Mouse (Mus musculus) hindbrain, embryonic 11.5 days (tissue): ENCODE results near the gene Slc28a1. TPM values are rescaled to one million over a fixed set of nuclear protein-coding genes. Genes with fewer than 3 reads are reported as not detected.
"Not testable (repeated sequence)": the region's sequence is repeated elsewhere in the genome, so short reads cannot be mapped to it uniquely, and the experiment has no call there.

Experiments
- ATAC-seq: fragments of 200-750 bp; cut with Nextera tagmentation; 2 replicates; pipeline ENCODE4 v1.8.0; 2017; ENCODE audit warnings: mild to moderate bottlenecking, moderate TSS enrichment, moderate library complexity; ENCODE audit not compliant: low FRiP score
- DNase-seq: peaks from one replicate; pipeline ENCODE4 v3.0.0-alpha.2; 2015; ENCODE audit warnings: low spot score
- H3K27ac ChIP-seq: fragments of 300-500 bp; sonication (generic); 2 replicates; pipeline ENCODE4 v1.5.1; 2014; ENCODE audit warnings: mild to moderate bottlenecking, low read depth, low read length
- H3K27me3 ChIP-seq: fragments of 300-500 bp; sonication (generic); 2 replicates; pipeline ENCODE4 v1.6.1; 2014; ENCODE audit warnings: mild to moderate bottlenecking, low read length, moderate library complexity, mixed read lengths; ENCODE audit not compliant: control insufficient read depth, insufficient read depth
- H3K36me3 ChIP-seq: fragments of 300-500 bp; sonication (generic); 2 replicates; pipeline ENCODE4 v1.6.1; 2014; ENCODE audit warnings: mild to moderate bottlenecking, low read length, moderate library complexity, mixed read lengths; ENCODE audit not compliant: control insufficient read depth, insufficient read depth
- H3K4me1 ChIP-seq: fragments of 300-500 bp; sonication (generic); replicated peaks from 2 replicates; pipeline ENCODE4 v1.6.1; 2014; ENCODE audit warnings: low read length, mixed read lengths; ENCODE audit not compliant: control insufficient read depth, insufficient read depth
- H3K4me2 ChIP-seq: fragments of 300-500 bp; sonication (generic); replicated peaks from 2 replicates; pipeline ENCODE4 v1.6.1; 2014; ENCODE audit warnings: mild to moderate bottlenecking, low read depth, low read length
- H3K4me3 ChIP-seq: fragments of 300-500 bp; sonication (generic); 2 replicates; pipeline ENCODE4 v1.5.1; 2014; ENCODE audit warnings: low read depth, low read length
- H3K9ac ChIP-seq: fragments of 300-500 bp; sonication (generic); 2 replicates; pipeline ENCODE4 v1.6.1; 2014; ENCODE audit warnings: low read depth, low read length
- H3K9me3 ChIP-seq: fragments of 300-500 bp; sonication (generic); 2 replicates; pipeline ENCODE4 v1.6.1; 2016; ENCODE audit warnings: low read length; ENCODE audit not compliant: control insufficient read depth
- WGBS: fragments of 180-500 bp; shearing (Covaris S2); extraction: QIAGEN DNeasy Blood & Tissue Kit; methylation state at CpG from one replicate; pipeline ENCODE4 v1.1.7; 2014; 5-methylcytosine and 5-hydroxymethylcytosine counted together
- polyA plus RNA-seq: library from polyadenylated mRNA; unstranded; fragments of >200 nt; fragmentation: Nextera tagmentation; extraction: Ambion mirVana; gene quantifications from 2 replicates; pipeline ENCODE4 v1.2.1, GENCODE M21; 2014

The Slc28a1 gene
- polyA plus RNA-seq, 1 experiment from 2014 or later, result not detected

GRCm38 (mm10) chr7:81202389-81202788, 87.8 kb downstream of the Slc28a1 start:
- Histone ChIP-seq H3K36me3 (no peaks in the 10 kb centered on the region), H3K4me2 (no peak overlapping the region), H3K27me3 (no peaks in the 10 kb centered on the region), H3K4me1 (peaks cover 3% of the 10 kb centered on the region; the same call in 1 of the 2 replicates), H3K27ac (no peak overlapping the region), H3K9me3 (no peaks in the 10 kb centered on the region), H3K9ac (no peak overlapping the region), H3K4me3 (no peak overlapping the region)
- 63% methylated on average over 5 of the region's 5 CpGs for WGBS
- DNase-seq (no peak), ATAC-seq (no peak)

GRCm38 (mm10) chr7:81203576-81203975, 89.0 kb downstream of the Slc28a1 start:
- H3K36me3 ChIP-seq, H3K4me1 ChIP-seq, H3K9me3 ChIP-seq, H3K9ac ChIP-seq, H3K4me3 ChIP-seq, H3K27ac ChIP-seq, DNase-seq, ATAC-seq, H3K27me3 ChIP-seq, H3K4me2 ChIP-seq: not testable (repeated sequence)
- WGBS, result 89% methylated on average over 10 of the region's 10 CpGs

GRCm38 (mm10) chr7:81208944-81209343, 94.3 kb downstream of the Slc28a1 start:
- H3K4me3 ChIP-seq, result no peak overlapping the region
- no peaks in the 10 kb centered on the region for H3K36me3 ChIP-seq
- H3K27ac ChIP-seq, result no peak overlapping the region
- DNase-seq, result peak; percentile 72
- H3K9ac ChIP-seq, result no peak overlapping the region
- H3K9me3 ChIP-seq, result no peaks in the 10 kb centered on the region
- no peak overlapping the region for H3K4me2 ChIP-seq
- WGBS, result 23% methylated on average over 6 of the region's 6 CpGs
- peaks cover 30% of the 10 kb centered on the region for H3K27me3 ChIP-seq
- H3K4me1 ChIP-seq, result peaks cover 9% of the 10 kb centered on the region; the same call in 1 of the 2 replicates
- no peak for ATAC-seq

GRCm38 (mm10) chr7:81209979-81210685, 95.5 kb downstream of the Slc28a1 start:
- H3K9ac ChIP-seq, result no peak overlapping the region
- H3K27me3 ChIP-seq, result peaks cover 41% of the 10 kb centered on the region
- no peak overlapping the region for H3K4me2 ChIP-seq
- DNase-seq (no peak), ATAC-seq (no peak)
- no peaks in the 10 kb centered on the region for H3K36me3 ChIP-seq
- H3K4me3 ChIP-seq, result no peak overlapping the region
- H3K27ac ChIP-seq, result no peak overlapping the region
- peaks cover 11% of the 10 kb centered on the region; the same call in 1 of the 2 replicates for H3K4me1 ChIP-seq
- H3K9me3 ChIP-seq, result no peaks in the 10 kb centered on the region
- WGBS, result 49% methylated on average over 12 of the region's 12 CpGs

GRCm38 (mm10) chr7:81211760-81212159, 97.2 kb downstream of the Slc28a1 start:
- Histone ChIP-seq H3K27ac (no peak overlapping the region), H3K4me1 (peaks cover 11% of the 10 kb centered on the region; the same call in 1 of the 2 replicates), H3K4me2 (no peak overlapping the region), H3K9ac (no peak overlapping the region), H3K27me3 (peaks cover 48% of the 10 kb centered on the region), H3K9me3 (no peaks in the 10 kb centered on the region), H3K4me3 (no peak overlapping the region), H3K36me3 (no peaks in the 10 kb centered on the region)
- DNase-seq, result peak; percentile 38
- no peak for ATAC-seq
- 4% methylated on average over 8 of the region's 8 CpGs for WGBS

- ATAC-seq, result peak; percentile 71
- Histone ChIP-seq H3K36me3 (no peaks in the 10 kb centered on the region), H3K4me1 (peaks cover 11% of the 10 kb centered on the region; the same call in 1 of the 2 replicates), H3K27me3 (peaks cover 48% of the 10 kb centered on the region), H3K9me3 (no peaks in the 10 kb centered on the region), H3K27ac (0 out of 2 replicates have a peak overlapping the region, but pooled peaks have one; percentile 24), H3K4me3 (peak overlapping the region; percentile 36), H3K4me2 (peak overlapping the region; percentile 66), H3K9ac (peak overlapping the region; percentile 36; the same call in 1 of the 2 replicates)
- 1% methylated on average over 22 of the region's 22 CpGs for WGBS
- peak; percentile 73 for DNase-seq
Measured at GRCm38 (mm10) chr7:81212261-81212681, 97.7 kb downstream of the Slc28a1 start.

GRCm38 (mm10) chr7:81212697-81213346, 98.2 kb downstream of the Slc28a1 start:
- DNase-seq, result peak; percentile 94
- Histone ChIP-seq H3K27me3 (peaks cover 48% of the 10 kb centered on the region), H3K4me3 (peak overlapping the region; percentile 36), H3K4me2 (peak overlapping the region; percentile 66), H3K27ac (0 out of 2 replicates have a peak overlapping the region, but pooled peaks have one; percentile 24), H3K4me1 (peaks cover 11% of the 10 kb centered on the region; the same call in 1 of the 2 replicates), H3K36me3 (no peaks in the 10 kb centered on the region), H3K9ac (peak overlapping the region; percentile 36; the same call in 1 of the 2 replicates), H3K9me3 (no peaks in the 10 kb centered on the region)
- peak; percentile 90 for ATAC-seq
- WGBS, result under 1% methylated on average over 56 of the region's 57 CpGs

- H3K9ac ChIP-seq, result peak within 1 kb of the TSS; percentile 36; the same call in 1 of the 2 replicates
- no peaks in the 10 kb centered on the region for H3K36me3 ChIP-seq
- H3K27me3 ChIP-seq, result peaks cover 48% of the 10 kb centered on the region
- DNase-seq (no peak), ATAC-seq (peak; percentile 10; the same call in 1 of the 2 replicates)
- peak within 1 kb of the TSS; percentile 36 for H3K4me3 ChIP-seq
- H3K4me1 ChIP-seq, result peaks cover 11% of the 10 kb centered on the region; the same call in 1 of the 2 replicates
- peak within 1 kb of the TSS; percentile 66 for H3K4me2 ChIP-seq
- 0 out of 2 replicates have a peak within 1 kb of the TSS, but pooled peaks have one; percentile 24 for H3K27ac ChIP-seq
- WGBS, result 3% methylated on average over 94 of the region's 128 CpGs
- H3K9me3 ChIP-seq, result no peaks in the 10 kb centered on the region
Measured at GRCm38 (mm10) chr7:81213347-81214152, 99.0 kb downstream of the Slc28a1 start, which contains the start of gene Pde8a. Gene Pde8a (plus strand): TSS chr7:81213596.
